Mouse (Mus musculus) CH12.LX (cell line): Measurements from ENCODE around the gene Mtmr12. TPM values are rescaled to one million over a fixed set of nuclear protein-coding genes. Genes with fewer than 3 reads are reported as not detected.
"Not testable (repeated sequence)": the region's sequence is repeated elsewhere in the genome, so short reads cannot be mapped to it uniquely, and the experiment has no call there.

Experiments used
- DNase-seq: peaks from one replicate; pipeline ENCODE4 v3.0.0-alpha.2; 2013; ENCODE audit errors: extremely low read depth
- H3K27ac ChIP-seq: 2 replicates; pipeline ENCODE4 v1.5.1; 2012; ENCODE audit warnings: low read depth, mild to moderate bottlenecking, control low read depth, moderate library complexity; ENCODE audit not compliant: insufficient read depth
- H3K27me3 ChIP-seq: replicated peaks from 2 replicates; pipeline ENCODE3; 2012; ENCODE audit warnings: inconsistent platforms
- H3K36me3 ChIP-seq, 2 experiments: replicated peaks in 1 of 2; 2 replicates each; pipeline versions ENCODE3 to v1.6.1; 2012; ENCODE audit warnings: inconsistent platforms in 1 of 2, low read length in 1 of 2, mild to moderate bottlenecking in 1 of 2, mixed read lengths in 1 of 2, moderate library complexity in 1 of 2; ENCODE audit not compliant: control insufficient read depth in 1 of 2, insufficient read depth in 1 of 2
- H3K4me1 ChIP-seq, 2 experiments: 2 replicates each; pipeline ENCODE4 v1.6.1; 2012; ENCODE audit warnings: inconsistent platforms in 1 of 2, moderate library complexity in 1 of 2; ENCODE audit not compliant: insufficient read depth in 2 of 2, control insufficient read depth in 1 of 2
- H3K4me2 ChIP-seq: 2 replicates; pipeline ENCODE4 v1.6.1; 2012; ENCODE audit warnings: low read depth, mild to moderate bottlenecking, control low read depth; ENCODE audit not compliant: poor library complexity, insufficient read depth, severe bottlenecking
- H3K4me3 ChIP-seq, 3 experiments: fragments of 150-350 bp in 1 of 3; sonication (generic) in 1 of 3; replicated peaks in 1 of 3; 2 replicates each; pipeline versions ENCODE3 to v1.5.1; 2011 to 2012; ENCODE audit warnings: low read depth in 2 of 3, low read length in 2 of 3, mild to moderate bottlenecking in 2 of 3, moderate library complexity in 2 of 3, control low read depth in 1 of 3, improper control_type of control experiment in 1 of 3, inconsistent platforms in 1 of 3, mixed read lengths in 1 of 3; ENCODE audit not compliant: poor library complexity in 1 of 3
- H3K79me2 ChIP-seq: replicated peaks from 2 replicates; pipeline ENCODE4 v1.6.1; 2012; ENCODE audit warnings: mild to moderate bottlenecking, moderate library complexity; ENCODE audit not compliant: control insufficient read depth, poor library complexity, insufficient read depth, severe bottlenecking; ENCODE audit errors: extremely low read depth
- H3K9ac ChIP-seq: 2 replicates; pipeline ENCODE4 v1.6.1; 2012; ENCODE audit warnings: low read depth, mild to moderate bottlenecking, control low read depth, moderate library complexity; ENCODE audit not compliant: insufficient read depth
- H3K9me3 ChIP-seq: replicated peaks from 2 replicates; pipeline ENCODE3; 2012; ENCODE audit warnings: low read length, inconsistent platforms, mixed read lengths
- BHLHE40 ChIP-seq: IDR thresholded peaks from 2 replicates; pipeline ENCODE4 v1.6.1; 2011; ENCODE audit warnings: mild to moderate bottlenecking, low read depth, low read length, improper control_type of control experiment
- CHD1 ChIP-seq: IDR thresholded peaks from 2 replicates; pipeline ENCODE4 v1.6.1; 2012; ENCODE audit warnings: low read depth, low read length, improper control_type of control experiment, inconsistent platforms
- ELF1 ChIP-seq: IDR thresholded peaks from 2 replicates; pipeline ENCODE4 v1.6.1; 2014; ENCODE audit warnings: low read depth, mild to moderate bottlenecking, inconsistent platforms, low read length, improper control_type of control experiment
- EP300 ChIP-seq: IDR thresholded peaks from 2 replicates; pipeline ENCODE4 v1.6.1; 2011; ENCODE audit warnings: low read length, improper control_type of control experiment
- ETS1 ChIP-seq: conservative IDR thresholded peaks from 2 replicates; pipeline ENCODE4 v1.6.1; 2012; ENCODE audit warnings: low read depth, mild to moderate bottlenecking, inconsistent platforms, low read length, improper control_type of control experiment, moderate library complexity
- HCFC1 ChIP-seq: IDR thresholded peaks from 2 replicates; pipeline ENCODE4 v1.6.1; 2012; ENCODE audit warnings: low read depth, mild to moderate bottlenecking, inconsistent platforms, low read length, improper control_type of control experiment
- JUN ChIP-seq: IDR thresholded peaks from 2 replicates; pipeline ENCODE4 v1.6.1; 2011; ENCODE audit warnings: low read depth, mild to moderate bottlenecking, low read length, improper control_type of control experiment, moderate library complexity; ENCODE audit not compliant: insufficient read depth
- MXI1 ChIP-seq: IDR thresholded peaks from 2 replicates; pipeline ENCODE4 v1.6.1; 2011; ENCODE audit warnings: mild to moderate bottlenecking, low read depth, low read length, improper control_type of control experiment
- PAX5 ChIP-seq: IDR thresholded peaks from 2 replicates; pipeline ENCODE4 v1.6.1; 2012; ENCODE audit warnings: low read length, inconsistent platforms, mixed read lengths
- SIN3A ChIP-seq: IDR thresholded peaks from 2 replicates; pipeline ENCODE4 v1.6.1; 2012; ENCODE audit warnings: low read length, improper control_type of control experiment, inconsistent platforms
- TBP ChIP-seq: conservative IDR thresholded peaks from 2 replicates; pipeline ENCODE4 v1.6.1; 2011; ENCODE audit warnings: low read depth, low read length, improper control_type of control experiment
- UBTF ChIP-seq: IDR thresholded peaks from 2 replicates; pipeline ENCODE4 v1.6.1; 2012; ENCODE audit warnings: low read depth, mild to moderate bottlenecking, inconsistent platforms, low read length, improper control_type of control experiment, moderate library complexity
- USF1 ChIP-seq: IDR thresholded peaks from 2 replicates; pipeline ENCODE4 v1.6.1; 2014; ENCODE audit warnings: low read depth, mild to moderate bottlenecking, inconsistent platforms, low read length, improper control_type of control experiment
- USF2 ChIP-seq: conservative IDR thresholded peaks from 2 replicates; pipeline ENCODE4 v1.6.1; 2011; ENCODE audit warnings: low read depth, low read length, improper control_type of control experiment
- ZKSCAN1 ChIP-seq: IDR thresholded peaks from 2 replicates; pipeline ENCODE4 v1.6.1; 2012; ENCODE audit warnings: low read depth, inconsistent platforms, low read length, improper control_type of control experiment, borderline replicate concordance
- ZNF384 ChIP-seq: IDR thresholded peaks from 2 replicates; pipeline ENCODE4 v1.6.1; 2012; ENCODE audit warnings: low read depth, low read length, improper control_type of control experiment, inconsistent platforms
- dilution Hi-C: fragments of 300-500 bp; cut with MboI; formaldehyde crosslinking; loops from 2 replicates; pipeline ENCODE4 v1.14.3; 2020; ENCODE audit warnings: low sequenced_read_pairs; ENCODE audit not compliant: extremely low pct_unique_long_range_greater_than_20kb, extremely low pct_ligation_motif_present
- in situ Hi-C: fragments of 300-500 bp; cut with MboI; formaldehyde crosslinking; loops from 3 replicates; pipeline ENCODE4 v1.14.3; 2019; ENCODE audit warnings: low sequenced_read_pairs, low pct_ligation_motif_present, low pct_unique_long_range_greater_than_20kb, mixed read lengths
- polyA plus RNA-seq: library from polyadenylated mRNA; unstranded; fragments of >175 nt; gene quantifications from 2 replicates; pipeline ENCODE4 v1.2.1, GENCODE M21; 2012; ENCODE audit warnings: low read depth; ENCODE audit not compliant: insufficient read length
- total RNA-seq, 2 experiments: library from RNA; depleted of rRNA; stranded (reverse); fragments of 300-350 nt in 1 of 2; fragments of >200 nt in 1 of 2; gene quantifications; 2 replicates each; pipeline ENCODE4 v1.2.3; 2012 to 2014

The Mtmr12 gene
- total and polyA plus RNA-seq, 3 experiments = 8.2 to 16.3 (median 12.3) TPM

DNA sequence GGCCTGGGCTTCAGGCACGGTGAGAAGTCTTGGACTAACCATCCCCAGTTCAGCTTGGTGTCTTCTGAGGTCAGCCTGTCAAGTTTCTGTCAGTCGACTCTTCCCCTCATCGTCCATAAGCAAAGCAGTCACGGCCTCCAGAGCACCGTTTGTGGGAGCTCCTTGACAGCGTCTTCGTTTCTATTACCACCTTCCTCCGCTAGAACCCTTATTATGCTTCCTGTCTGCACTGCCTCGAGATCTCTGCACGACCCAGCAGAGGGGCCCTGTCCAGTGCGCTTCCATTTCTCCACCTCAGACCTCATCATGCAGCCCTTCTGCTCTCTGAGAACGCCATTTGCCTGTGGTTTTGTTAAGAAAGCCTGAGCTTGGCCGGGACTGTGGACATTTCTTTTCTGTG is 12.0 kb downstream of the Mtmr12 start:
- dilution Hi-C loops = no loop called here
- peak overlapping the region; percentile 42 for H3K27ac ChIP-seq
- no peak overlapping the region for H3K4me3 ChIP-seq
- no peaks in the 10 kb centered on the region for H3K9me3 ChIP-seq
- H3K36me3 ChIP-seq = peaks cover 0 to 20% of the 10 kb centered on the region in 2 experiments
- peak overlapping the region; percentile 88 for H3K4me2 ChIP-seq
- TF ChIP-seq USF1 (no peak), ETS1 (no peak), ZKSCAN1 (no peak), SIN3A (0 out of 2 replicates have a peak, but pooled peaks have one; percentile 1), EP300 (no peak), JUN (no peak), UBTF (0 out of 2 replicates have a peak, but pooled peaks have one; percentile 59), ELF1 (0 out of 2 replicates have a peak, but pooled peaks have one; percentile 41), BHLHE40 (peak; percentile 47; the same call in 1 of the 2 replicates), MXI1 (peak; percentile 31; the same call in 1 of the 2 replicates), ZNF384 (no peak), PAX5 (no peak), USF2 (no peak), TBP (no peak)
- TF ChIP-seq, all 38 proteins: peak for 5
- in situ Hi-C loops = no loop called here
- Histone ChIP-seq H3K27me3 (no peaks in the 10 kb centered on the region), H3K4me1 (peaks cover 34 to 54% of the 10 kb centered on the region in 2 experiments), H3K79me2 (peaks cover 17% of the 10 kb centered on the region), H3K9ac (0 out of 2 replicates have a peak overlapping the region, but pooled peaks have one; percentile 7)
- peak; percentile 74 for DNase-seq

DNA sequence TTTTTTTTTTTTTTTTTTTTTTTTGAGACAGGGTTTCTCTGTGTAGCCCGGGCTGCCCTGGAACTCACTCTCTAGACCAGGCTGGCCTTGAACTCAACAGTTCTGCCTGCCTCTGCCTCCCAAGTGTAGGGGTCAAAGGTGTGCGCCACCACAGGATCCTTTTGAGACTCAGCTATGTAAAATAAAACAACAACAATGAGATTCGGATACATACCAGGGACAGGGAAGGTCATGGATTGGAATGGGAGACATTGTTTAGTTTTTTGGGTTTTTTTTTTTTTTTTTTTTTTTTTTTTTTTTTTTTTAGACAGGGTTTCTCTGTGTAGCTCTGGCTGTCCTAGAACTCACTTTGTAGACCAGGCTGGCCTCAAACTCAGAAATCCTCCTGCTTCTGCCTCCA is 12.5 kb downstream of the Mtmr12 start:
- H3K27me3 ChIP-seq, H3K4me3 ChIP-seq, in situ Hi-C loops, H3K9ac ChIP-seq, dilution Hi-C loops, H3K9me3 ChIP-seq, DNase-seq, H3K27ac ChIP-seq: not testable (repeated sequence)
- TF ChIP-seq ZNF384 = peak; percentile 79
- peak overlapping the region; percentile 88; the same call in 1 of the 2 replicates for H3K4me2 ChIP-seq
- peaks cover 0 to 20% of the 10 kb centered on the region in 2 experiments for H3K36me3 ChIP-seq
- peaks cover 17% of the 10 kb centered on the region for H3K79me2 ChIP-seq
- peaks cover 34 to 56% of the 10 kb centered on the region in 2 experiments for H3K4me1 ChIP-seq

DNA sequence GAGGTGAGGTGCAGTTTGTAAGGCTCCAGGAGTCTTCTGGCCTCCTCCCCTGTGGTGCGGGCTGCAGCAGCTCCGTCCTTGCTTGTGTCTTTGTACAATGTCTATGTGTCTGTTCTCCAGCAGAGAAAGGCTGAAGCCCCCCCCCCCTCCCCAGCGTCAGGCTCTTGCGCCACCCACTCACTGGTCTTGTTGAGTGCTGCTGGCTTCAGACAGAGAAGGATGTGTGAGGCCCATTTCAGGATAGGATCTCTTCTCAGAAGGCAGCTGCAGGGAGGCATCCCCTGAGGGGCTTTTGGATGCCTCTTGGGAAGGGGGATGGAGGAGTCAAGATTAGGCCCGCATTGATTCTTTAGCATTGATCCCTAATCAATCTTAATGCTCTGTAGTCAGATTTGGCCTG is 13.0 kb downstream of the Mtmr12 start:
- in situ Hi-C loops = no loop called here
- no peak for TF ChIP-seq HCFC1
- no peak for TF ChIP-seq BHLHE40
- no peak for TF ChIP-seq ZNF384
- TF ChIP-seq ETS1 = no peak
- no peak for TF ChIP-seq CHD1
- no peak for TF ChIP-seq MXI1
- H3K4me3 ChIP-seq = no peak overlapping the region
- H3K4me2 ChIP-seq = no peak overlapping the region
- no peak overlapping the region for H3K9ac ChIP-seq
- dilution Hi-C loops = no loop called here
- DNase-seq = no peak
- peaks cover 0 to 21% of the 10 kb centered on the region in 2 experiments for H3K36me3 ChIP-seq
- no peak overlapping the region for H3K27ac ChIP-seq
- no peaks in the 10 kb centered on the region for H3K9me3 ChIP-seq
- H3K79me2 ChIP-seq = peaks cover 17% of the 10 kb centered on the region
- H3K4me1 ChIP-seq = peaks cover 34 to 57% of the 10 kb centered on the region in 2 experiments
- no peaks in the 10 kb centered on the region for H3K27me3 ChIP-seq
